Mouse (Mus musculus) hindbrain, embryonic 16.5 days (tissue): ENCODE data around the gene Fbxl16. TPM values are rescaled to one million over a fixed set of nuclear protein-coding genes. Genes with fewer than 3 reads are reported as not detected.
"Not testable (repeated sequence)": the region's sequence is repeated elsewhere in the genome, so short reads cannot be mapped to it uniquely, and the experiment has no call there.

Experiments
- ATAC-seq: fragments of 200-750 bp; cut with Nextera tagmentation; 2 replicates; pipeline ENCODE4 v1.8.0; 2017; ENCODE audit warnings: moderate TSS enrichment, moderate library complexity
- H3K27ac ChIP-seq: fragments of 300-500 bp; sonication (generic); 2 replicates; pipeline ENCODE4 v1.5.1; 2014; ENCODE audit warnings: low read depth, mild to moderate bottlenecking, control low read depth, low read length, moderate library complexity
- H3K27me3 ChIP-seq: fragments of 300-500 bp; sonication (generic); replicated peaks from 2 replicates; pipeline ENCODE4 v1.6.1; 2014; ENCODE audit warnings: low read length; ENCODE audit not compliant: control insufficient read depth, insufficient read depth
- H3K36me3 ChIP-seq: fragments of 300-500 bp; sonication (generic); 2 replicates; pipeline ENCODE4 v1.6.1; 2014; ENCODE audit warnings: mild to moderate bottlenecking, low read length, moderate library complexity, mixed read lengths; ENCODE audit not compliant: control insufficient read depth, insufficient read depth
- H3K4me1 ChIP-seq: fragments of 300-500 bp; sonication (generic); 2 replicates; pipeline ENCODE4 v1.6.1; 2014; ENCODE audit warnings: low read depth, low read length; ENCODE audit not compliant: control insufficient read depth, insufficient read depth
- H3K4me2 ChIP-seq: fragments of 300-500 bp; sonication (generic); 2 replicates; pipeline ENCODE4 v1.6.1; 2014; ENCODE audit warnings: mild to moderate bottlenecking, low read length, control low read depth, moderate library complexity
- H3K4me3 ChIP-seq: fragments of 300-500 bp; sonication (generic); 2 replicates; pipeline ENCODE4 v1.5.1; 2014; ENCODE audit warnings: mild to moderate bottlenecking, low read length, control low read depth, moderate library complexity
- H3K9ac ChIP-seq: fragments of 300-500 bp; sonication (generic); 2 replicates; pipeline ENCODE4 v1.6.1; 2014; ENCODE audit warnings: low read depth, mild to moderate bottlenecking, control low read depth, low read length, moderate library complexity
- H3K9me3 ChIP-seq: fragments of 300-500 bp; sonication (generic); 2 replicates; pipeline ENCODE4 v1.6.1; 2014; ENCODE audit warnings: mild to moderate bottlenecking, low read length, moderate library complexity; ENCODE audit not compliant: control insufficient read depth
- WGBS: fragments of 180-500 bp; shearing (Covaris S2); extraction: QIAGEN DNeasy Blood & Tissue Kit; methylation state at CpG from one replicate; pipeline ENCODE4 v1.1.7; 2014; 5-methylcytosine and 5-hydroxymethylcytosine counted together
- polyA plus RNA-seq: library from polyadenylated mRNA; unstranded; fragments of >200 nt; fragmentation: Nextera tagmentation; extraction: Ambion mirVana; gene quantifications from 2 replicates; pipeline ENCODE4 v1.2.1, GENCODE M21; 2015

Fbxl16 gene
- polyA plus RNA-seq, 1 experiment from 2014 or later: 38.1 TPM

DNA sequence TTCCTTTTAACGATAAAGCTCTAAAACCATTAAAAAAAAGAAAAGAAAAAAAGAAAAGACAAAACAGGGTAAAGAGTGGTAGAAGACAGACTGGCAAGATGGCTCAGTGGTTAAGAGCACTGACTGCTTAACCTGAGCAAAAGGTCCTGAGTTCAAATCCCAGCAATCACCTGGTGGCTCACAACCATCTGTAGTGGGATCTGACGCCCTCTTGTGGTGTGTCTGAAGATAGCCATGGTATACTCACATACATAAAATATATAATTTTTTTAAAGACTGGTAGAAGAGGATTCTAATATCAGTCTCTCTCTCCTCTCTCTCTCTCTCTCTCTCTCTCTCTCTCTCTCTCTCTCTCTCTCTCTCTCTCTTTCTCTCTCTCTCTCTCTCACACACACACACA lies 1.4 kb upstream of the Fbxl16 start:
- not testable (repeated sequence) for H3K4me2 ChIP-seq, H3K27ac ChIP-seq, H3K9me3 ChIP-seq, H3K36me3 ChIP-seq, H3K4me3 ChIP-seq, H3K27me3 ChIP-seq, ATAC-seq, H3K9ac ChIP-seq
- peaks cover 37% of the 10 kb centered on the region for H3K4me1 ChIP-seq
- WGBS: 46% methylated on average over 2 of the region's 2 CpGs

DNA sequence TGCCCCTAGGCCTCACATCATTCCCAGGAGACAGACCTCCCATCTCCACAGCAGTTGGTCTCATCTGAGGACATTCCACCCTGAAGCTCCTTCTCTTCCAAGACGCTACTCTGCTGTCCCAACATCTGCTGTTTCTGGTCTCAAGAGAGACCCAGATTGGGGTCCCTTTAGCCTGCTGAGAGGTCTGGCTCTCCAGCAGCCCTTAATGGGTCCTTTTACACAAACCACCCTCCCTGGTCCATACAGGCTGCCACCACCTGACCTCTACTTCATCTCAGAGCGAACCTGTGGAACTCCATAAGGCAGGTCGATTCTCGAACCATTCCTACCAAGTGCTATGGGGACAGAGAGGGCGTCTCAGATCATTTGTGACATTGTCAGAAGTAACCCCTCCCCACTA lies 857 bp upstream of the Fbxl16 start:
- H3K4me1 ChIP-seq: peaks cover 37% of the 10 kb centered on the region
- peak; percentile 12; the same call in 1 of the 2 replicates for ATAC-seq
- no peaks in the 10 kb centered on the region for H3K27me3 ChIP-seq
- H3K9me3 ChIP-seq: no peaks in the 10 kb centered on the region
- H3K36me3 ChIP-seq: no peaks in the 10 kb centered on the region
- H3K27ac ChIP-seq: peak overlapping the region; percentile 97
- H3K9ac ChIP-seq: peak overlapping the region; percentile 90
- H3K4me2 ChIP-seq: peak overlapping the region; percentile 82
- 19% methylated on average over 5 of the region's 5 CpGs for WGBS
- H3K4me3 ChIP-seq: peak overlapping the region; percentile 81

- peak; percentile 40 for ATAC-seq
- H3K4me1 ChIP-seq: peaks cover 39% of the 10 kb centered on the region
- WGBS: 5% methylated on average over 25 of the region's 25 CpGs
These were observed 888 bp downstream of the Fbxl16 start for GRCm38 (mm10) chr17:25809606-25810340.

DNA sequence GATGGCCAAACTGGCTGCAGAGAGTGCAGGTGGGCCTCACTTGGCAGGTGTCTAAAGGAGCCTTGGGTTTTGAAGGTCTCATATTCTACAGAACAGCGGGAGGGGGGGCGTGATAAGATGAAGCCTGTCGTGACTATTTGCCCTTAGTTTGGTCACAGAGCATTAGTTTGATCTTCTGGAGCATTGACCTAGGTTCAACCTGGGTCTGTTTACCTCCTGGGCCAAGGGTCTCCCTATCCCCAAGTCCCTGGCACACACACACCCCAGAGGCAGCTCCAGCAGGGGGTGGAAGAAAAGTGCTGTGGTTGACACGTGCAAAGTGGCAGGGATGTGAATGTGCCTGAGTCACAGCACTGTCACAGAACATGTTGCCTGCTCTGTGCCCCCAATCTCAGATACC lies 2.0 kb downstream of the Fbxl16 start:
- Histone ChIP-seq H3K36me3 (no peaks in the 10 kb centered on the region), H3K9me3 (no peaks in the 10 kb centered on the region), H3K4me1 (peaks cover 39% of the 10 kb centered on the region), H3K4me3 (no peak overlapping the region; the same call in 1 of the 2 replicates), H3K9ac (peak overlapping the region; percentile 90; the same call in 1 of the 2 replicates), H3K27me3 (no peaks in the 10 kb centered on the region), H3K4me2 (peak overlapping the region; percentile 82), H3K27ac (no peak overlapping the region)
- no peak for ATAC-seq
- WGBS: 74% methylated on average over 4 of the region's 4 CpGs

More at GRCm38 (mm10) chr17:25809606-25810340, 888 bp downstream of the Fbxl16 start:
- peak overlapping the region; percentile 81 for H3K4me3 ChIP-seq
- peak overlapping the region; percentile 90 for H3K9ac ChIP-seq
- no peaks in the 10 kb centered on the region for H3K9me3 ChIP-seq
- H3K36me3 ChIP-seq: no peaks in the 10 kb centered on the region
- no peaks in the 10 kb centered on the region for H3K27me3 ChIP-seq
- peak overlapping the region; percentile 97 for H3K27ac ChIP-seq
- peak overlapping the region; percentile 82 for H3K4me2 ChIP-seq

DNA sequence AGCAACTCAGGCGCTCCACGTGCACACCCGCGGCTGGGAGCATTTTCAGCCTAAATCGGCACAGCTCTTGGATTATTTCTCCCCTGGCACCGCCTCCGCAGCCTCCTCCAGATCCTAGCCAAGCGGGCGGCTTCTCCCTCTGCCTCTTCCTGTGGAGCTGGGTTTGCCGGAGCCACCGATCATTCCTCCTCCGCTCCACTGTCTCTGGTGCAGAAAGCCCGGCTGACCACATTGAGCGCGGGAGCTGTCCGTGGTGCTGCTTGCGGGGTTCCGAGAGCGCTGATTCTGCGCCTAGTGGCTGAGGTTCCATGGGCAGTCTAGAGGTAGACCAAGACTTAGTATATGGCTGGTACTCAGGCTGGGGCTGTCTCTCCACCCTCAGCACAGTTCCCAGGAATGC lies 4.6 kb downstream of the Fbxl16 start:
- H3K4me1 ChIP-seq: peaks cover 34% of the 10 kb centered on the region
- no peaks in the 10 kb centered on the region for H3K9me3 ChIP-seq
- H3K4me2 ChIP-seq: peak overlapping the region; percentile 47
- H3K27me3 ChIP-seq: no peaks in the 10 kb centered on the region
- 1% methylated on average over 20 of the region's 20 CpGs for WGBS
- H3K27ac ChIP-seq: no peak overlapping the region; the same call in 1 of the 2 replicates
- peaks cover 14% of the 10 kb centered on the region for H3K36me3 ChIP-seq
- H3K4me3 ChIP-seq: peak overlapping the region; percentile 21; the same call in 1 of the 2 replicates
- peak overlapping the region; percentile 33 for H3K9ac ChIP-seq
- no peak for ATAC-seq

- no peak for ATAC-seq
- no peak overlapping the region for H3K9ac ChIP-seq
- H3K4me1 ChIP-seq: peaks cover 11% of the 10 kb centered on the region
- peaks cover 26% of the 10 kb centered on the region for H3K36me3 ChIP-seq
- H3K27me3 ChIP-seq: peaks cover 2% of the 10 kb centered on the region; the same call in 1 of the 2 replicates
- no peaks in the 10 kb centered on the region for H3K9me3 ChIP-seq
- 88% methylated on average over 11 of the region's 11 CpGs for WGBS
- no peak overlapping the region for H3K27ac ChIP-seq
- H3K4me2 ChIP-seq: no peak overlapping the region
- no peak overlapping the region for H3K4me3 ChIP-seq
These were observed 8.8 kb downstream of the Fbxl16 start for GRCm38 (mm10) chr17:25817662-25818061.

GRCm38 (mm10) chr17:25818851-25819780 lies 10.2 kb downstream of the Fbxl16 start:
- ATAC-seq: no peak
- H3K9ac ChIP-seq: no peak overlapping the region; the same call in 1 of the 2 replicates

DNA sequence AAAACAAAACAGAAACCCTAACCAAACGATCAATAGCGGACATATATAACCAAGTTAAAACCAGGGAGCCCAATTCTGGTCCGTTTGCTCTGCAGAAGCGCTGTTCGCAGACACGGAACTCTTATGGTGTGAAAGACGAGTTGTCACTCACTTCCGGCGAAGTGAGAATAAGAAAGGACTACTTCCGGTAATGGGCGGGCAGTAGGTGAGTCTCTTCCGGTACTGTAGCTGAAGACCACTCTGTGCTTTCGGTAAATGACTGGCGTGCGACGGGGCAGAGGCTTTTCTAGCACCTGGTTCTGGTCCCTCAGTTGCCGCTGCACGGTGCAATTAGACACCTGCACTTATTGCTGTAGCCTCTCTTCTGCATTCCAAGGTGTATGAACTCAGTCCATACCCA lies 14.6 kb downstream of the Fbxl16 start, which contains the start of gene Wdr24:
TSS of gene Wdr24 (plus strand) at position 176 of the 400 bp plus-strand sequence.
- H3K4me2 ChIP-seq: peak within 1 kb of the TSS; percentile 99
- peak within 1 kb of the TSS; percentile 77 for H3K9ac ChIP-seq
- WGBS: 1% methylated on average over 18 of the region's 18 CpGs
- no peaks in the 10 kb centered on the region for H3K9me3 ChIP-seq
- peak within 1 kb of the TSS; percentile 73 for H3K27ac ChIP-seq
- ATAC-seq: peak; percentile 81
- peak within 1 kb of the TSS; percentile 73 for H3K4me3 ChIP-seq
- peaks cover 35% of the 10 kb centered on the region for H3K4me1 ChIP-seq
- H3K36me3 ChIP-seq: peaks cover 18% of the 10 kb centered on the region
- H3K27me3 ChIP-seq: peaks cover 2% of the 10 kb centered on the region; the same call in 1 of the 2 replicates

More at GRCm38 (mm10) chr17:25818851-25819780, 10.2 kb downstream of the Fbxl16 start:
- Histone ChIP-seq H3K4me1 (peaks cover 7% of the 10 kb centered on the region), H3K4me2 (no peak overlapping the region), H3K27ac (no peak overlapping the region), H3K27me3 (peaks cover 2% of the 10 kb centered on the region; the same call in 1 of the 2 replicates), H3K36me3 (peaks cover 26% of the 10 kb centered on the region), H3K9me3 (no peaks in the 10 kb centered on the region), H3K4me3 (no peak overlapping the region)
- 9% methylated on average over 46 of the region's 46 CpGs for WGBS
